Mouse (Mus musculus): ENCODE measurements at regions not wholly inside any gene's neighbourhood (a gene's known extent, or its start where the extent isn't known, plus 50 kb on each side); places are given as distances from the start of the nearest gene placed in this dataset.
"Not testable (repeated sequence)": the region's sequence is repeated elsewhere in the genome, so short reads cannot be mapped to it uniquely, and the experiment has no call there.

- H3K9me3 ChIP-seq (replicated peaks): no peaks in the 10 kb centered on the region
- no peak for ATAC-seq (ENCODE audit: insufficient number of reproducible peaks, low FRiP score, low TSS enrichment, low read depth)
- WGBS: 70% methylated on average over 1 of the region's 1 CpGs
- no peak overlapping the region for H3K4me3 ChIP-seq (replicated peaks)
- no peak overlapping the region for H3K4me2 ChIP-seq (replicated peaks)
- H3K27ac ChIP-seq (replicated peaks): no peak overlapping the region
- no peaks in the 10 kb centered on the region for H3K27me3 ChIP-seq
- H3K4me1 ChIP-seq: no peaks in the 10 kb centered on the region
- no peaks in the 10 kb centered on the region for H3K36me3 ChIP-seq
- no peak overlapping the region for H3K9ac ChIP-seq
These were observed 358.0 kb upstream of the Zfp960 start for GRCm38 (mm10) chr17:16705890-16706289.

GRCm38 (mm10) chr17:16726904-16727303 lies 337.0 kb upstream of the Zfp960 start:
- Histone ChIP-seq H3K27me3 (no peaks in the 10 kb centered on the region), H3K9me3 (replicated peaks) (no peaks in the 10 kb centered on the region), H3K27ac (replicated peaks) (no peak overlapping the region), H3K4me3 (replicated peaks) (no peak overlapping the region), H3K4me1 (no peaks in the 10 kb centered on the region), H3K36me3 (no peaks in the 10 kb centered on the region), H3K9ac (no peak overlapping the region), H3K4me2 (replicated peaks) (no peak overlapping the region)
- no peak for ATAC-seq (ENCODE audit: insufficient number of reproducible peaks, low FRiP score, low TSS enrichment, low read depth)
- WGBS: 81% methylated on average over 2 of the region's 2 CpGs

DNA sequence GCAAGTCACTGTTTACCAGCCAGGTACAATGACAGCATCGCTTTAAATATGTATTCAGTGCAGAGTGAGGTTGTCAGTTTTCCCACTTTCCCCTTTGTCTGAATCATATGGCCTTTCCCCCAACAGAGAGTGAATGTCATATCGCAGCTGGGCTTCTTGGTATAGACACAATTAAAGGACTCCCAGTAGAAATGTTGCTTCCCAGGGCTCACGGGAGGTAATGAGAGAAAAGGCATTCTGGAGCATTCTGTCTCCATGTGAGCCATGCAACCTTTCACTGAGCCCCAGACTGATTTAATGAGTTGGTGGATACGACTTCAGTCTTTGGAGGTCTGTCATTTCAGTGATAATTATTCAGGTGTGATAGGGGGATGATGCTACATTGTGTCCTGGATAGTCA lies 310.8 kb upstream of the Zfp960 start:
- H3K9me3 ChIP-seq (replicated peaks): no peaks in the 10 kb centered on the region
- H3K9ac ChIP-seq: no peak overlapping the region
- no peaks in the 10 kb centered on the region for H3K27me3 ChIP-seq
- no peak overlapping the region for H3K4me2 ChIP-seq (replicated peaks)
- no peak overlapping the region for H3K4me3 ChIP-seq (replicated peaks)
- H3K4me1 ChIP-seq: no peaks in the 10 kb centered on the region
- ATAC-seq (ENCODE audit: insufficient number of reproducible peaks, low FRiP score, low TSS enrichment, low read depth): no peak
- WGBS: 73% methylated on average over 4 of the region's 4 CpGs
- H3K27ac ChIP-seq (replicated peaks): no peak overlapping the region
- H3K36me3 ChIP-seq: no peaks in the 10 kb centered on the region

DNA sequence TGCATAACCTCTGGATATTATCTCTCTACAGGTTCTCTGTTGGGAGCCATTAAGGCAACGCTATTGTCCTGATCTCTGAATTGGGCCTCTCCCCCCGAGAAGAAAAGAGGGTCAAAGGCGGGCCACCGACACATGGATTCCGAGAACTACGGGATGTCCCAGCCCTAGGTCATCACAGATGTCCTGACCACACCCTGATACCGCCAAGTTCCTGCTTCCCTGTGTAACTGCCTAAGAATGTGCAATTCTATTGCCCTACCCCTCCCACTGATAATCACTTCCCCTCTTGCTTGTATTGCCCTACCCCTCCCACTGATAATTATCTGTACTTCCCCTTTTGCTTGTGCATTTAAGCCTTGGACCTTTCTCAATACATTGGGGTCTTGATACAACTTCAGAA lies 293.3 kb upstream of the Zfp960 start:
- H3K36me3 ChIP-seq; H3K27ac ChIP-seq (replicated peaks); H3K9me3 ChIP-seq (replicated peaks); H3K4me2 ChIP-seq (replicated peaks); H3K4me1 ChIP-seq; ATAC-seq (ENCODE audit: insufficient number of reproducible peaks, low FRiP score, low TSS enrichment, low read depth); H3K4me3 ChIP-seq (replicated peaks); H3K27me3 ChIP-seq; H3K9ac ChIP-seq: not testable (repeated sequence)
- 92% methylated on average over 7 of the region's 7 CpGs for WGBS

DNA sequence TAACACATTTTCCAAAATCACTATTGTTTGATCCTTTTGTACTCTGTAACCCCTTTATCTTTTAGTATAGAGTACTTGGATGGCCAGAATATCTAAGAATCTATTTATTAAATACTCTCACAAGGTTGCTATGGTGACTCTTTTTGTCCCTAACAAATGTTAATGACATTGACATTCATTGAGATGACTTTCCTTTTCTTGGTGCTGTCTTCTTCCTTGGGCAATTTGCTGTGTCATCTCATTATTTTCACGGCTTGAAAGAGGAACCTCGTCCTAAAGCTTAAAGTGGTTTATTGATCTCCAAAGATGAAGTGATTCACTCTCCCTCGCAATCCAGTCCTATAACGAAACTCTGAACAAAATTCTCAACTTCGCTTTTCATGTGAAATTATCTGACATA lies 265.6 kb upstream of the Zfp960 start:
- WGBS: 88% methylated on average over 5 of the region's 5 CpGs
- H3K9me3 ChIP-seq (replicated peaks): no peaks in the 10 kb centered on the region
- no peak overlapping the region for H3K9ac ChIP-seq
- no peaks in the 10 kb centered on the region for H3K27me3 ChIP-seq
- no peaks in the 10 kb centered on the region for H3K36me3 ChIP-seq
- H3K4me3 ChIP-seq (replicated peaks): no peak overlapping the region
- no peak overlapping the region for H3K27ac ChIP-seq (replicated peaks)
- H3K4me1 ChIP-seq: no peaks in the 10 kb centered on the region
- no peak for ATAC-seq (ENCODE audit: insufficient number of reproducible peaks, low FRiP score, low TSS enrichment, low read depth)
- no peak overlapping the region for H3K4me2 ChIP-seq (replicated peaks)

- no peak overlapping the region for H3K9ac ChIP-seq
- H3K4me3 ChIP-seq (replicated peaks): no peak overlapping the region
- no peak for ATAC-seq (ENCODE audit: insufficient number of reproducible peaks, low FRiP score, low TSS enrichment, low read depth)
- no peaks in the 10 kb centered on the region for H3K9me3 ChIP-seq (replicated peaks)
- H3K4me1 ChIP-seq: no peaks in the 10 kb centered on the region
- WGBS: 50% methylated on average over 3 of the region's 3 CpGs
- H3K36me3 ChIP-seq: no peaks in the 10 kb centered on the region
- no peak overlapping the region for H3K27ac ChIP-seq (replicated peaks)
- no peaks in the 10 kb centered on the region for H3K27me3 ChIP-seq
- H3K4me2 ChIP-seq (replicated peaks): no peak overlapping the region
These were observed 258.9 kb upstream of the Zfp960 start for GRCm38 (mm10) chr17:16804986-16805385.

- no peaks in the 10 kb centered on the region for H3K36me3 ChIP-seq
- H3K27me3 ChIP-seq: no peaks in the 10 kb centered on the region
- H3K4me1 ChIP-seq: no peaks in the 10 kb centered on the region
- H3K4me2 ChIP-seq (replicated peaks): no peak overlapping the region
- H3K9ac ChIP-seq: no peak overlapping the region
- 37% methylated on average over 3 of the region's 3 CpGs for WGBS
- H3K4me3 ChIP-seq (replicated peaks): no peak overlapping the region
- no peak for ATAC-seq (ENCODE audit: insufficient number of reproducible peaks, low FRiP score, low TSS enrichment, low read depth)
- H3K9me3 ChIP-seq (replicated peaks): no peaks in the 10 kb centered on the region
- H3K27ac ChIP-seq (replicated peaks): no peak overlapping the region
These were observed 245.5 kb upstream of the Zfp960 start for GRCm38 (mm10) chr17:16818421-16818820.

GRCm38 (mm10) chr17:16821716-16822115 lies 242.2 kb upstream of the Zfp960 start:
- Histone ChIP-seq H3K4me3 (replicated peaks) (no peak overlapping the region), H3K4me2 (replicated peaks) (no peak overlapping the region), H3K9ac (no peak overlapping the region), H3K27me3 (no peaks in the 10 kb centered on the region), H3K4me1 (no peaks in the 10 kb centered on the region), H3K36me3 (no peaks in the 10 kb centered on the region), H3K9me3 (replicated peaks) (no peaks in the 10 kb centered on the region), H3K27ac (replicated peaks) (no peak overlapping the region)
- ATAC-seq (ENCODE audit: insufficient number of reproducible peaks, low FRiP score, low TSS enrichment, low read depth): no peak
- 74% methylated on average over 3 of the region's 3 CpGs for WGBS

- no peak overlapping the region for H3K27ac ChIP-seq (replicated peaks)
- no peak overlapping the region for H3K4me2 ChIP-seq (replicated peaks)
- H3K4me1 ChIP-seq: no peaks in the 10 kb centered on the region
- WGBS: 87% methylated on average over 4 of the region's 4 CpGs
- H3K27me3 ChIP-seq: no peaks in the 10 kb centered on the region
- ATAC-seq (ENCODE audit: insufficient number of reproducible peaks, low FRiP score, low TSS enrichment, low read depth): no peak
- no peaks in the 10 kb centered on the region for H3K9me3 ChIP-seq (replicated peaks)
- H3K4me3 ChIP-seq (replicated peaks): no peak overlapping the region
- no peaks in the 10 kb centered on the region for H3K36me3 ChIP-seq
- no peak overlapping the region for H3K9ac ChIP-seq
These were observed 224.8 kb upstream of the Zfp960 start for GRCm38 (mm10) chr17:16839152-16839551.

GRCm38 (mm10) chr17:16860771-16861170 lies 203.1 kb upstream of the Zfp960 start:
- Histone ChIP-seq H3K4me1 (no peaks in the 10 kb centered on the region), H3K9ac (no peak overlapping the region), H3K27ac (replicated peaks) (no peak overlapping the region), H3K36me3 (no peaks in the 10 kb centered on the region), H3K27me3 (no peaks in the 10 kb centered on the region), H3K9me3 (replicated peaks) (no peaks in the 10 kb centered on the region), H3K4me3 (replicated peaks) (no peak overlapping the region), H3K4me2 (replicated peaks) (no peak overlapping the region)
- 55% methylated on average over 1 of the region's 1 CpGs for WGBS
- ATAC-seq (ENCODE audit: insufficient number of reproducible peaks, low FRiP score, low TSS enrichment, low read depth): no peak

GRCm38 (mm10) chr17:16900791-16901190 lies 163.1 kb upstream of the Zfp960 start:
- Histone ChIP-seq H3K4me2 (replicated peaks) (no peak overlapping the region), H3K9ac (no peak overlapping the region), H3K9me3 (replicated peaks) (no peaks in the 10 kb centered on the region), H3K36me3 (no peaks in the 10 kb centered on the region), H3K27ac (replicated peaks) (no peak overlapping the region), H3K4me3 (replicated peaks) (no peak overlapping the region), H3K4me1 (no peaks in the 10 kb centered on the region), H3K27me3 (no peaks in the 10 kb centered on the region)
- no peak for ATAC-seq (ENCODE audit: insufficient number of reproducible peaks, low FRiP score, low TSS enrichment, low read depth)
- WGBS: 67% methylated on average over 2 of the region's 2 CpGs

- Histone ChIP-seq H3K27me3 (no peaks in the 10 kb centered on the region), H3K9ac (no peak overlapping the region), H3K4me2 (replicated peaks) (no peak overlapping the region), H3K4me3 (replicated peaks) (no peak overlapping the region), H3K9me3 (replicated peaks) (no peaks in the 10 kb centered on the region), H3K4me1 (no peaks in the 10 kb centered on the region), H3K36me3 (no peaks in the 10 kb centered on the region), H3K27ac (replicated peaks) (no peak overlapping the region)
- no peak for ATAC-seq (ENCODE audit: insufficient number of reproducible peaks, low FRiP score, low TSS enrichment, low read depth)
- WGBS: 89% methylated on average over 2 of the region's 2 CpGs
These were observed 145.7 kb upstream of the Zfp960 start for GRCm38 (mm10) chr17:16918191-16918590.
